ENCODE assay signal across 8 mouse cellular contexts in genomic region chr6:134773961-134774360, GRCm38 (mm10). TPM values are rescaled to one million over a fixed set of nuclear protein-coding genes. Genes with fewer than 3 reads are reported as not detected.
DNase-seq lines count a peak whose midpoint lies in the region; ATAC-seq lines count a peak whose summit lies in the region.

No protein-coding gene starts in this region.

- H3K36me3 ChIP-seq in intestine, embryonic 14.5 days (ENCODE audit: control insufficient read depth, insufficient read depth, low read length) = no peaks in the 10 kb centered on the region

- 31% methylated on average over 3 of the region's 3 CpGs for whole genome bisulfite sequencing in intestine, embryonic 14.5 days

- peaks cover 11% of the 10 kb centered on the region; the same call in 1 of the 2 replicates for H3K4me1 ChIP-seq in intestine, embryonic 14.5 days (replicated peaks; ENCODE audit: control insufficient read depth, insufficient read depth, low read length)

- no peak overlapping the region for H3K9ac ChIP-seq in intestine, embryonic 14.5 days (ENCODE audit: low read length)

- H3K4me3 ChIP-seq in intestine, embryonic 14.5 days (ENCODE audit: low read depth, low read length) = no peak overlapping the region

- H3K9me3 ChIP-seq in intestine, embryonic 14.5 days (ENCODE audit: control insufficient read depth, low read length) = no peaks in the 10 kb centered on the region

- H3K27ac ChIP-seq in intestine, embryonic 14.5 days (ENCODE audit: low read depth) = no peak overlapping the region

- intact Hi-C loops in left cerebral cortex, postnatal 10 days (cut with DNase I) = no loop called here

- H3K4me2 ChIP-seq in intestine, embryonic 14.5 days (ENCODE audit: low read length) = no peak overlapping the region

- ATAC-seq in erythroblast, adult 5-6 weeks (replicated peaks; ENCODE audit: low FRiP score, poor library complexity, severe bottlenecking) = peak; percentile 50; the same call in 1 of the 2 replicates
- ATAC-seq in intestine, embryonic 14.5 days (replicated peaks; ENCODE audit: low FRiP score, low TSS enrichment, low read depth) = peak; percentile 90

- H3K27me3 ChIP-seq in intestine, embryonic 14.5 days (replicated peaks; ENCODE audit: control insufficient read depth, insufficient read depth, low read length) = no peaks in the 10 kb centered on the region

- DNase-seq in ovary, postnatal 36 days (ENCODE audit: low spot score) = peak; percentile 42
- no peak for DNase-seq in ovary, postnatal 14 days (ENCODE audit: low spot score)
- peak; percentile 65 for DNase-seq in intestine, embryonic 14.5 days (ENCODE audit: low spot score)
- peak; percentile 56 for DNase-seq in lung, postnatal 25 days (ENCODE audit: low spot score)
- DNase-seq in thymus, adult 18-20 months = no peak
- no peak for DNase-seq in left cerebral cortex, postnatal 10 days (ENCODE audit: extremely low spot score in 1 of 2, low spot score in 2 of 2)
- DNase-seq in frontal cortex, postnatal 25 days (ENCODE audit: low spot score in 2 of 2) = no peak

RNA-seq across cellular contexts. Expression of gene Dusp16, which starts 18.5 kb away (rescaled TPM):
- 2.3 TPM in 1 of 2 replicates, not detected in the other for total RNA-seq in erythroblast, adult 5-6 weeks (2015; ENCODE audit: low replicate concordance)
- 0.94 and 3.8 TPM in 2 replicates for total RNA-seq in erythroblast, adult 5-6 weeks (2017; ENCODE audit: low replicate concordance)
- polyA plus RNA-seq in intestine, embryonic 14.5 days (2014; fragmentation: Nextera tagmentation; extraction: Ambion mirVana) = 20.0 and 23.4 TPM in 2 replicates
- total RNA-seq in left cerebral cortex, postnatal 10 days (2021) = 1 to 10 TPM; 5.6 to 6.6 TPM

RNA-seq across cellular contexts. Expression of gene Crebl2, which starts 56.0 kb away (rescaled TPM):
- 23.0 and 23.2 TPM in 2 replicates for total RNA-seq in erythroblast, adult 5-6 weeks (2015; ENCODE audit: low replicate concordance)
- 26.0 and 49.9 TPM in 2 replicates for total RNA-seq in erythroblast, adult 5-6 weeks (2017; ENCODE audit: low replicate concordance)
- polyA plus RNA-seq in intestine, embryonic 14.5 days (2014; fragmentation: Nextera tagmentation; extraction: Ambion mirVana) = 2.3 and 2.4 TPM in 2 replicates
- 1 to 10 TPM; 8.6 to 9.5 TPM for total RNA-seq in left cerebral cortex, postnatal 10 days (2021)

Comparison
In these comparisons a context has a peak if more than half of its experiments do, and no peak if none do; other contexts are left out.
1. DNase-seq: peak in ovary, postnatal 36 days (single experiment), intestine, embryonic 14.5 days (single experiment) and lung, postnatal 25 days (single experiment); none in ovary, postnatal 14 days (single experiment), thymus, adult 18-20 months (0 of 2), left cerebral cortex, postnatal 10 days (0 of 2) and frontal cortex, postnatal 25 days (0 of 2).